Mouse (Mus musculus): ENCODE data around the gene Pithd1. TPM values are rescaled to one million over a fixed set of nuclear protein-coding genes. Genes with fewer than 3 reads are reported as not detected.

Pithd1 gene
- polyA plus RNA-seq, 1 experiment from 2014 or later = 59.0 TPM

DNA sequence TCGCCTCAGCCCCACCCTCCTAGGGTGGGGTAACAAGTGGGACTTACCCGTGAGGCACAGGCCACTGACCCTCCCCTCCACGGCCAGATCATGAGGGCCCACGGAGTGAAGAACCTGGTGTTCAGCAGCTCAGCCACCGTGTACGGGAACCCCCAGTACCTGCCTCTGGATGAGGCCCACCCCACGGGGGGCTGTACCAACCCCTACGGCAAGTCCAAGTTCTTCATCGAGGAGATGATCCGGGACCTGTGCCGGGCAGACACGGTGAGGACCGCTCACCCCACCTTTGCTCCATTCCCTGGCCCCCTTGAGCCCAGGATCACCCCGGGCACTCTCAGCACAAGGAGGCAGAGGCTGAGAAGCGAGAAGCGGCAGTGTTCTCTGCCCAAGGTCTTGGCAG, 20.8 kb downstream of the Pithd1 start:
- 91% methylated on average over 16 of the region's 16 CpGs for WGBS
- H3K36me3 ChIP-seq = peaks cover 66% of the 10 kb centered on the region
- ATAC-seq (ENCODE audit: low read depth) = no peak

GRCm38 (mm10) chr4:135965113-135965512, 22.0 kb downstream of the Pithd1 start:
- Histone ChIP-seq H3K36me3 (peaks cover 71% of the 10 kb centered on the region), H3K9me3 (no peaks in the 10 kb centered on the region), H3K27me3 (no peaks in the 10 kb centered on the region), H3K9ac (no peak overlapping the region), H3K4me3 (no peak overlapping the region), H3K4me2 (peak overlapping the region; percentile 91; the same call in 1 of the 2 replicates), H3K4me1 (replicated peaks) (peaks cover 28% of the 10 kb centered on the region), H3K27ac (replicated peaks) (no peak overlapping the region)
- 84% methylated on average over 9 of the region's 9 CpGs for WGBS
- no peak for ATAC-seq (ENCODE audit: low read depth)

More for the DNA sequence above, 20.8 kb downstream of the Pithd1 start:
- no peaks in the 10 kb centered on the region for H3K27me3 ChIP-seq
- H3K9me3 ChIP-seq = no peaks in the 10 kb centered on the region
- H3K27ac ChIP-seq (replicated peaks) = no peak overlapping the region
- H3K4me3 ChIP-seq = no peak overlapping the region
- H3K4me2 ChIP-seq = no peak overlapping the region
- no peak overlapping the region for H3K9ac ChIP-seq
- H3K4me1 ChIP-seq (replicated peaks) = peaks cover 39% of the 10 kb centered on the region

- H3K36me3 ChIP-seq = peaks cover 71% of the 10 kb centered on the region
- no peak for ATAC-seq (ENCODE audit: low read depth)
- 7% methylated on average over 12 of the region's 12 CpGs for WGBS
- H3K4me3 ChIP-seq = peak overlapping the region; percentile 65
- no peak overlapping the region; the same call in 1 of the 2 replicates for H3K27ac ChIP-seq (replicated peaks)
- H3K4me1 ChIP-seq (replicated peaks) = peaks cover 22% of the 10 kb centered on the region
- no peaks in the 10 kb centered on the region for H3K27me3 ChIP-seq
- H3K9me3 ChIP-seq = no peaks in the 10 kb centered on the region
- peak overlapping the region; percentile 91 for H3K4me2 ChIP-seq
- peak overlapping the region; percentile 83 for H3K9ac ChIP-seq
Measured at GRCm38 (mm10) chr4:135964426-135964825, 22.6 kb downstream of the Pithd1 start.

DNA sequence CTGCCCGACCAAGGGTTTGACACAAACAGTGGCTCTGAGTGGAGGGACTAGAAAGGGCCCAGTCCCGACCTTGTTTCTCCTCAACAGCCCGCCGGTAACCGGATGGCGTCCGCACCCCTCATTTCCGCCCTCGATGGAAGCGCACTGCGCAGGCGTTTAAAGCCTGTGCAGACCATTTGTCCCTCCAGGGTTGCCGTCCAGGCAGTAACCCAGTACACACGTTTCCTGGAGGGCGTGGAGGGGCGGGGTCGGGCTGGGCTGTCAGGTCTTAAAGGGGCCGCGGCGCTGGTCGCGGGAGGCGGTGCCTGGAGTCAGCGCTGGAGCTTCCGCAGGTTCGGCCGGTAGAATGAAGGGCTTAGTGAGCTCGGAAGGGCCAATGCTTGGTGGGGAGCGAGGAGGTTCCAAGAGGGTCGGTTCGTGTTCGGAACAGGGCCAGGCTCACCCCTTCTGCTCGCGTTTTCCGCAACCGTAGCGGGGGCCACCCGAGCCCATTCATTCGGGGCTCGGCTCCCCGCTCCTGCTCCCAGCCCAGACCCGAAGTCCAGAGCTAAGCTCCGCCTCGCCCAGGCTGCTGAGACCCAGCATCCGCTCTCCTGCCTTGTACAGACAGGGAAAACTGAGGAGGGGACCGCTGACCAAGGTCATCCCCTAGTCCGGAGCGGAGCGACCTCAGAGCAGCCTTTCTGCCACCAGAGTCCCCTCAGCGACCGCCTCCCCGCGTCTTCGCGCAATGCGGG, 23.4 kb downstream of the Pithd1 start, which contains the start of gene Gale:
Gene Gale (plus strand): TSS at position 271 of the 737 bp plus-strand sequence.
- H3K36me3 ChIP-seq = peaks cover 70% of the 10 kb centered on the region
- peak; percentile 93 for ATAC-seq (ENCODE audit: low read depth)
- peak within 1 kb of the TSS; percentile 91 for H3K4me2 ChIP-seq
- H3K27me3 ChIP-seq = no peaks in the 10 kb centered on the region
- peak within 1 kb of the TSS; percentile 92 for H3K27ac ChIP-seq (replicated peaks)
- peak within 1 kb of the TSS; percentile 83 for H3K9ac ChIP-seq
- H3K4me1 ChIP-seq (replicated peaks) = peaks cover 22% of the 10 kb centered on the region
- under 1% methylated on average over 56 of the region's 56 CpGs for WGBS
- H3K9me3 ChIP-seq = no peaks in the 10 kb centered on the region
- peak within 1 kb of the TSS; percentile 65 for H3K4me3 ChIP-seq

GRCm38 (mm10) chr4:135962946-135963345, 24.1 kb downstream of the Pithd1 start:
- Histone ChIP-seq H3K4me3 (peak overlapping the region; percentile 65), H3K9me3 (no peaks in the 10 kb centered on the region), H3K27me3 (no peaks in the 10 kb centered on the region), H3K9ac (peak overlapping the region; percentile 82), H3K4me2 (peak overlapping the region; percentile 91), H3K36me3 (peaks cover 69% of the 10 kb centered on the region), H3K4me1 (replicated peaks) (peaks cover 22% of the 10 kb centered on the region), H3K27ac (replicated peaks) (peak overlapping the region; percentile 92)
- 6% methylated on average over 15 of the region's 15 CpGs for WGBS
- ATAC-seq (ENCODE audit: low read depth) = no peak; the same call in 1 of the 2 replicates

DNA sequence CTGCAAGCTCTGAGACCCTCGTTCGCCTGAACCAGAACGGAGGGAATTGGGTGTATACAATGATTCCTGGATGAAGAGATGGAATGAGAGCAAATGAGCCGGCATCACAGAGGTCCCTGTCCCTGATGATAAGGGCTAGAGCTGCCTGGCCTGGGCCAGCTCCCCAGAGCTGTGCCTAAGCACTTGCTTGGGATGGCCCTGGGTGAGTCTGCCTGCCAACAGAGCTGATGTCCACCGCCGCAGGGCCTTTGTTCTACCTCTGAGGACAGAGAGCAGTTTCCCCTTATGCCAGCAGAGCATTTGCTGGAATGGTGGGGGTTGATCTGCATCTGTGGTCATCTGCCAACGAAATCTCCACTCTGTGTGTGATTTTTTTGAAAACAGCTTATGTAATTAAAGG, 24.9 kb downstream of the Pithd1 start:
- 89% methylated on average over 7 of the region's 7 CpGs for WGBS
- Histone ChIP-seq H3K4me1 (replicated peaks) (peaks cover 22% of the 10 kb centered on the region), H3K27ac (replicated peaks) (no peak overlapping the region), H3K9ac (no peak overlapping the region), H3K4me3 (no peak overlapping the region), H3K9me3 (no peaks in the 10 kb centered on the region), H3K4me2 (no peak overlapping the region), H3K36me3 (peaks cover 69% of the 10 kb centered on the region), H3K27me3 (no peaks in the 10 kb centered on the region)
- no peak for ATAC-seq (ENCODE audit: low read depth)

- H3K9me3 ChIP-seq = no peaks in the 10 kb centered on the region
- H3K4me1 ChIP-seq (replicated peaks) = peaks cover 22% of the 10 kb centered on the region
- no peak overlapping the region for H3K9ac ChIP-seq
- 90% methylated on average over 5 of the region's 5 CpGs for WGBS
- no peak for ATAC-seq (ENCODE audit: low read depth)
- no peak overlapping the region for H3K4me2 ChIP-seq
- H3K27ac ChIP-seq (replicated peaks) = no peak overlapping the region
- no peaks in the 10 kb centered on the region for H3K27me3 ChIP-seq
- peaks cover 66% of the 10 kb centered on the region for H3K36me3 ChIP-seq
- no peak overlapping the region for H3K4me3 ChIP-seq
Measured at GRCm38 (mm10) chr4:135961709-135962108, 25.4 kb downstream of the Pithd1 start.

DNA sequence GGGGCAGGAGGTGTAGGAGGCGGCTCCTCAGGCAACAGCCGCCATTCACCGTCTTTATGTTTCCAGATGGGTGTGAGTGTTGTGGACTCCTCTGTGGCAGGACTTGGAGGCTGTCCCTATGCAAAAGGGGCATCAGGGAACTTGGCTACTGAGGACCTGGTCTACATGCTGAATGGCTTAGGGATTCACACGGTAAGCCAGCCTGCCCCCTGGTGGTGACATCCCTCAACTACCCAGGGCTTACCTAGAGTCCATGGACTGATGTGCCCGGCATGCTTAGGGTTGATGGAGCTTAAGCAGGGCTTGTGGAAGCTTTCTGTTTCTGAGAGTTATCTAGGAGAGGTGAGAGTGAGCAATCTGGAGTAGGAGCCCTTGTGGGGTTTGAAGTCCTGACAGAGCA, 26.3 kb downstream of the Pithd1 start:
- Histone ChIP-seq H3K9me3 (no peaks in the 10 kb centered on the region), H3K4me2 (no peak overlapping the region), H3K27ac (replicated peaks) (no peak overlapping the region), H3K27me3 (no peaks in the 10 kb centered on the region), H3K36me3 (peaks cover 65% of the 10 kb centered on the region), H3K4me3 (no peak overlapping the region), H3K9ac (no peak overlapping the region), H3K4me1 (replicated peaks) (peaks cover 22% of the 10 kb centered on the region)
- ATAC-seq (ENCODE audit: low read depth) = no peak
- WGBS = 25% methylated on average over 5 of the region's 5 CpGs

GRCm38 (mm10) chr4:135958354-135958753, 28.7 kb downstream of the Pithd1 start:
- 61% methylated on average over 8 of the region's 8 CpGs for WGBS
- Histone ChIP-seq H3K27ac (replicated peaks) (no peak overlapping the region), H3K4me1 (replicated peaks) (peaks cover 7% of the 10 kb centered on the region), H3K9ac (no peak overlapping the region), H3K4me3 (no peak overlapping the region), H3K27me3 (no peaks in the 10 kb centered on the region), H3K4me2 (no peak overlapping the region), H3K9me3 (no peaks in the 10 kb centered on the region), H3K36me3 (peaks cover 75% of the 10 kb centered on the region)
- ATAC-seq (ENCODE audit: low read depth) = no peak

GRCm38 (mm10) chr4:135955886-135956285, 31.2 kb downstream of the Pithd1 start:
- Histone ChIP-seq H3K27ac (replicated peaks) (no peak overlapping the region), H3K4me3 (no peak overlapping the region), H3K9me3 (0 out of 2 replicates have a peak, but pooled peaks cover 4% of the 10 kb centered on the region), H3K36me3 (peaks cover 86% of the 10 kb centered on the region), H3K9ac (no peak overlapping the region), H3K4me2 (no peak overlapping the region), H3K4me1 (replicated peaks) (no peaks in the 10 kb centered on the region), H3K27me3 (no peaks in the 10 kb centered on the region)
- no peak for ATAC-seq (ENCODE audit: low read depth)
- WGBS = 87% methylated on average over 9 of the region's 9 CpGs

GRCm38 (mm10) chr4:135954241-135954640, 32.8 kb downstream of the Pithd1 start:
- ATAC-seq (ENCODE audit: low read depth) = no peak
- no peak overlapping the region for H3K9ac ChIP-seq
- 0 out of 2 replicates have a peak, but pooled peaks cover 6% of the 10 kb centered on the region for H3K4me1 ChIP-seq (replicated peaks)
- H3K27me3 ChIP-seq = no peaks in the 10 kb centered on the region
- no peak overlapping the region for H3K27ac ChIP-seq (replicated peaks)
- no peak overlapping the region for H3K4me2 ChIP-seq
- no peak overlapping the region for H3K4me3 ChIP-seq
- peaks cover 71% of the 10 kb centered on the region for H3K36me3 ChIP-seq
- 0 out of 2 replicates have a peak, but pooled peaks cover 4% of the 10 kb centered on the region for H3K9me3 ChIP-seq
- WGBS = 13% methylated on average over 2 of the region's 2 CpGs

- Histone ChIP-seq H3K4me1 (replicated peaks) (peaks cover 14% of the 10 kb centered on the region), H3K36me3 (peaks cover 61% of the 10 kb centered on the region), H3K9ac (no peak overlapping the region), H3K4me3 (no peak overlapping the region), H3K4me2 (no peak overlapping the region), H3K27ac (replicated peaks) (no peak overlapping the region), H3K9me3 (0 out of 2 replicates have a peak, but pooled peaks cover 4% of the 10 kb centered on the region), H3K27me3 (no peaks in the 10 kb centered on the region)
- no peak for ATAC-seq (ENCODE audit: low read depth)
- 95% methylated on average over 3 of the region's 3 CpGs for WGBS
Measured at GRCm38 (mm10) chr4:135953179-135953578, 33.9 kb downstream of the Pithd1 start.

Data from neural tube, embryonic 13.5 days (tissue).